Mouse (Mus musculus) layer of hippocampus, adult 9-11 months (tissue): ENCODE results near the gene Acot7.

ENCODE experiments used
- DNase-seq: peaks from one replicate; pipeline ENCODE4 v3.0.0; 2022

The Acot7 gene

GRCm38 (mm10) chr4:152303172-152303571, 125.2 kb downstream of the Acot7 start:
- no peak for DNase-seq

DNA sequence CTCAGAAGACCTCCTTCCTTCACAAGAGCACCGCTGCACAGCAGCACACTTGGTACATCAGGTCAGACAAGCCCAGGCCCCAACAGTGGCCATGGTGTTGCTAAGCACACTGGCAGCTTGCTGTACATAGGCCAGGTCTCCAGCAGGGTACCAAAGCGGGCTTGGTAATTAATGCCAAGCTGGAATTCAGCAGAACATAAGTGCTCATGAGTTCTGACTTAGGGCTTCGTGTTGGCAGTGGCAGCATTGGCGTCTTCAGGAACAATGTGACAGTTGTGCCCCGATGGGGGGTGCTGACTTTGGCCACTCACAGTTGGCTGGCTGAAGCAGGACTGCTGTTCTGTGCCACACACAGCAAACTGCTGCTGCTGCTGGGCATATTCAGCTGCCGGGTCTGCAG, 126.8 kb downstream of the Acot7 start:
- DNase-seq, result no peak

- DNase-seq, result no peak
Observed at GRCm38 (mm10) chr4:152305991-152306390, 128.1 kb downstream of the Acot7 start.

DNA sequence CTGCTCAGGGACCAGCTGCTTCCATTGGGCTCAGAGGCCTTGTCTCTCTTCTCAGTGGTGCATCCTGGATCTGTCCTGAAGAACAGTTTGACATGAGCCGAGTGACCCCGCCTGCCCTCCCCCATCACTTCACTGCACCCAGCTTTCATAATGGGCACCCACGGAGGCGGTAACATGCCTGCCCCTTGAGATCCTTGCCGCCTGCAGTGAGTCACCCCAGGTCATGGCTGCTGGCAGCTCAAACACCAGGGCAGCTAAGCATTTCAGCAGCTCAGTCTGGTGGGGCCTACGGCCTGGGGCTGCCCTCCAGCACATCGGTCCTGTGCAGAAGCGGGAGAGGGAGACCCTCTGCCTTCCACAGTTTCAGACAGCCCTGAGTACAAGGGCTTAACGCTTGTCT, 129.6 kb downstream of the Acot7 start:
- DNase-seq, result no peak

DNA sequence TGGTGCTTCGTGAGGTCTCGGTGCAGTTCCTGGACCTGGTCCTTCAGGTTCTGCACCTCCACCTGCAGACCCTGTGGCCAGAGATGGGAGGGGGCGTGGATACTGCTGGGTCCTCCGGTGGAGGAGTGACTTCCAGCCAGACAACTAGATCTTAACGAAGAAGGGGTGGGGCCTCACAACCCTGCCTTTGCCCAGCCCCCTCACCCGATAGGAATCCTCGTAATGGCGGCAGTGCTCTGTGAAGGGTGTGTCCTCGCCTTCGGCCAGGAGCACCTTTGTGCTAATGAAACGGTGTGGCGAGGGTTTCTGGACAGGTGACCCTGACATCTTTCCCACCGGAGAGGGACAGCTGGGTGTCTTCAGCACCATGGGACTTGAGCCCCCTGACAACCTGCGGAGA, 134.3 kb downstream of the Acot7 start:
- DNase-seq, result no peak

- DNase-seq, result no peak
Observed at GRCm38 (mm10) chr4:152313211-152313632, 135.3 kb downstream of the Acot7 start.

- DNase-seq, result no peak
Observed at GRCm38 (mm10) chr4:152313934-152314333, 136.0 kb downstream of the Acot7 start.

DNA sequence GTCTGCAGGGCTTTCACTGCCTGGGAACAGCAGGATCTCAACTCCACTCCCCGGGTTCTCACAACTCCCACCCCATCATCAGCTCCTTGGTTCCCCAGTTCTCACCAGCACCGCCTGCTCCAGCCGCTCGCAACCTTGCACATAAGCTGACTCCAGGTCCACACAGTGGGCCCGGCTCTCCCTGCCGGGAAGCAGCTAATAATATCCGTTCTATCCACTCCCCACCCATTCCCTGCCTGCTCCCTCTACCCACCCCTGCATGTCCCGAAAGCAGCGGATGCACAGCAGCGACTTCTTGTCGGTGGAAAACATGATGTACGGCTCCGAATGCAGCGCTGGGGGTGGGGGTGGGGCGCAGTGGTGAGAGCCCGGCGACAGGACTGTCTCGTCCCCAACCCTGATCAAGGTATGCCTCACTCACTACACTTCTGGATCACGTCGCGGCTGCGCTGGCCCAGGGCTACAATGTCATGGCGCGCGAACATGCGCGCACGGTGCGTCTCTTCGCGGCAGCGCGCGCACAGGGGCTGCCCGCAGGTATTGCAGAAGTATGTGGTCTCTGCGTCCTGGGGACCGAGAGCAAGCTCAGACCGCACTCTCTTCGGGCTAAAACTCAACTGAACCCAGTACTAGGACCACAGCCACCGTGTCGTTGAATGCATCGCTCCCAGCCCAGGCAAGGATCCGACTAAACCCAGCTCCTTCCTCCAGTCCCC, 137.7 kb downstream of the Acot7 start:
- DNase-seq, result no peak

GRCm38 (mm10) chr4:152317631-152318033, 139.7 kb downstream of the Acot7 start:
- DNase-seq, result no peak

- no peak for DNase-seq
Observed at GRCm38 (mm10) chr4:152318517-152319234, 140.7 kb downstream of the Acot7 start, which contains the start of gene Rnf207. Gene Rnf207, minus strand, starts transcription at chr4:152318993.
